Mouse (Mus musculus) heart, embryonic 16.5 days (tissue): ENCODE measurements at regions not wholly inside any gene's neighbourhood (a gene's known extent, or its start where the extent isn't known, plus 50 kb on each side); places are given as distances from the start of the nearest gene placed in this dataset.
"Not testable (repeated sequence)": the region's sequence is repeated elsewhere in the genome, so short reads cannot be mapped to it uniquely, and the experiment has no call there.

Experiments
- ATAC-seq: fragments of 200-750 bp; cut with Nextera tagmentation; replicated peaks from 2 replicates; pipeline ENCODE4 v1.8.0; 2017; ENCODE audit warnings: moderate number of reproducible peaks; ENCODE audit not compliant: insufficient read depth, low FRiP score; ENCODE audit errors: extremely low read depth
- H3K27ac ChIP-seq: fragments of 300-500 bp; sonication (generic); 2 replicates; pipeline ENCODE4 v1.5.1; 2014; ENCODE audit warnings: mild to moderate bottlenecking, low read length, control low read depth, moderate library complexity
- H3K27me3 ChIP-seq: fragments of 300-500 bp; sonication (generic); 2 replicates; pipeline ENCODE4 v1.6.1; 2014; ENCODE audit warnings: low read length, mixed read lengths; ENCODE audit not compliant: control insufficient read depth, insufficient read depth
- H3K36me3 ChIP-seq: fragments of 300-500 bp; sonication (generic); 2 replicates; pipeline ENCODE4 v1.6.1; 2014; ENCODE audit not compliant: control insufficient read depth, insufficient read depth
- H3K4me1 ChIP-seq: fragments of 300-500 bp; sonication (generic); 2 replicates; pipeline ENCODE4 v1.6.1; 2014; ENCODE audit warnings: low read length, mixed read lengths; ENCODE audit not compliant: control insufficient read depth, insufficient read depth
- H3K4me2 ChIP-seq: fragments of 300-500 bp; sonication (generic); 2 replicates; pipeline ENCODE4 v1.6.1; 2014; ENCODE audit warnings: low read depth, mild to moderate bottlenecking, control low read depth, low read length
- H3K4me3 ChIP-seq: fragments of 300-500 bp; sonication (generic); 2 replicates; pipeline ENCODE4 v1.5.1; 2014; ENCODE audit warnings: mild to moderate bottlenecking, control low read depth, low read length
- H3K9ac ChIP-seq: fragments of 300-500 bp; sonication (generic); 2 replicates; pipeline ENCODE4 v1.6.1; 2014; ENCODE audit warnings: low read length, control low read depth
- H3K9me3 ChIP-seq: fragments of 300-500 bp; sonication (generic); replicated peaks from 2 replicates; pipeline ENCODE4 v1.6.1; 2016; ENCODE audit warnings: low read length; ENCODE audit not compliant: control insufficient read depth
- WGBS: fragments of 180-500 bp; shearing (Covaris S2); extraction: QIAGEN DNeasy Blood & Tissue Kit; methylation state at CpG from one replicate; pipeline ENCODE4 v1.1.7; 2014; 5-methylcytosine and 5-hydroxymethylcytosine counted together

- no peak overlapping the region; the same call in 1 of the 2 replicates for H3K27ac ChIP-seq
- H3K4me1 ChIP-seq = no peaks in the 10 kb centered on the region
- H3K36me3 ChIP-seq = no peaks in the 10 kb centered on the region
- no peaks in the 10 kb centered on the region for H3K9me3 ChIP-seq
- H3K4me3 ChIP-seq = no peak overlapping the region
- no peak overlapping the region for H3K9ac ChIP-seq
- no peak overlapping the region for H3K4me2 ChIP-seq
- H3K27me3 ChIP-seq = no peaks in the 10 kb centered on the region
- 34% methylated on average over 2 of the region's 2 CpGs for whole genome bisulfite sequencing
- 0 out of 2 replicates have a peak, but pooled peaks have one; percentile 18 for ATAC-seq
Measured at GRCm38 (mm10) chr16:51048650-51049049, 457.7 kb upstream of the Ccdc54 start.

DNA sequence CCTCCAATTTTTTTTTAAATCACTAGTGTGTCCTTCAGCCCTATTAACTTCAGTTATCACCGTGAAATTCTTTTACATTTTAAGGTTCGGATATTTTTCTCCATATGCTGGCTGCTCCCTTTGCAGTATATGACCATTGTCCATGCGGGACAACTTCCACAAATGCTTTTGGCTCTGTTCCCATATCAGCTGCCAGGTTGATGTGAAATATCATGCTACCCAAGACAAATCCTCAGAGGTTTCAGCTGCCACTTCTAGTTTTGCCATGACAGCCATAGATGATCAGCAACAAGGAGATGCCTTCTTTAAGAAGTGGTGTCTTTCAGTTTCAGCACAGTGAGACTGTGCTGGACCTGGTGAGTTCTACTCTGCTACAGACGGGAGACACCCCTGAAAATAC is 457.2 kb upstream of the Ccdc54 start:
- Histone ChIP-seq H3K9me3 (no peaks in the 10 kb centered on the region), H3K4me2 (no peak overlapping the region), H3K27ac (peak overlapping the region; percentile 48; the same call in 1 of the 2 replicates), H3K36me3 (no peaks in the 10 kb centered on the region), H3K9ac (no peak overlapping the region), H3K4me3 (no peak overlapping the region), H3K27me3 (no peaks in the 10 kb centered on the region), H3K4me1 (no peaks in the 10 kb centered on the region)
- ATAC-seq = no peak
- 67% methylated on average over 4 of the region's 4 CpGs for WGBS

GRCm38 (mm10) chr16:51041311-51041710 is 450.4 kb upstream of the Ccdc54 start:
- Histone ChIP-seq H3K4me2 (no peak overlapping the region), H3K4me3 (no peak overlapping the region), H3K9ac (no peak overlapping the region), H3K27ac (no peak overlapping the region), H3K36me3 (no peaks in the 10 kb centered on the region), H3K27me3 (no peaks in the 10 kb centered on the region), H3K9me3 (no peaks in the 10 kb centered on the region), H3K4me1 (no peaks in the 10 kb centered on the region)
- WGBS = 82% methylated on average over 4 of the region's 4 CpGs
- no peak for ATAC-seq

DNA sequence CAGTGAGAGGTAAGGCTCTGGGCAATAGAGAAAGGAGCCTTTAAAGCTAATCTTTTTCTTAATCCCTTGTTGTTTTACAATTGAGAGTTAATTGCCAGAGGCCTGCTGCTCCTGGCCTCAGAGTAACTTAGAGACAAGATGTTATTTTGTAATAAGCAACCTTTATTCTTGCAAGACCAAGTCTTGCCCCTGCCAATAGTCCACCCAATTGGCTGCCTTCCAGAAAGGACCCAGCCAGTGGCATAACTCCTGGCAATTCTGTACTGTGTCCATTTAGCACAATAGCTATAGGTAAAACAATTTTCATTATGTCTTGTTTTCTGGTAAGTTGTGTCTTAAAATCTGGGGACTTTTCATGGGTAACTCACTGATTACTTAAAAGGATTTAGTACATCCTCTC is 411.9 kb upstream of the Ccdc54 start:
- H3K4me3 ChIP-seq = no peak overlapping the region
- H3K27ac ChIP-seq = no peak overlapping the region
- no peak for ATAC-seq
- H3K27me3 ChIP-seq = no peaks in the 10 kb centered on the region
- no peak overlapping the region for H3K9ac ChIP-seq
- no peaks in the 10 kb centered on the region for H3K9me3 ChIP-seq
- H3K4me1 ChIP-seq = no peaks in the 10 kb centered on the region
- no peaks in the 10 kb centered on the region for H3K36me3 ChIP-seq
- no peak overlapping the region for H3K4me2 ChIP-seq

- no peaks in the 10 kb centered on the region for H3K4me1 ChIP-seq
- H3K9ac ChIP-seq = no peak overlapping the region
- H3K4me3 ChIP-seq = no peak overlapping the region
- 85% methylated on average over 2 of the region's 2 CpGs for WGBS
- no peaks in the 10 kb centered on the region for H3K9me3 ChIP-seq
- no peaks in the 10 kb centered on the region for H3K36me3 ChIP-seq
- H3K4me2 ChIP-seq = no peak overlapping the region
- no peaks in the 10 kb centered on the region for H3K27me3 ChIP-seq
- H3K27ac ChIP-seq = no peak overlapping the region
- ATAC-seq = no peak
Measured at GRCm38 (mm10) chr16:50964395-50964794, 373.4 kb upstream of the Ccdc54 start.

GRCm38 (mm10) chr16:50944091-50944490 is 353.1 kb upstream of the Ccdc54 start:
- WGBS = 80% methylated on average over 4 of the region's 4 CpGs
- H3K27me3 ChIP-seq = no peaks in the 10 kb centered on the region
- no peaks in the 10 kb centered on the region for H3K9me3 ChIP-seq
- H3K4me1 ChIP-seq = no peaks in the 10 kb centered on the region
- H3K4me2 ChIP-seq = no peak overlapping the region
- H3K4me3 ChIP-seq = no peak overlapping the region
- no peak overlapping the region for H3K27ac ChIP-seq
- H3K9ac ChIP-seq = no peak overlapping the region
- H3K36me3 ChIP-seq = no peaks in the 10 kb centered on the region
- ATAC-seq = no peak

DNA sequence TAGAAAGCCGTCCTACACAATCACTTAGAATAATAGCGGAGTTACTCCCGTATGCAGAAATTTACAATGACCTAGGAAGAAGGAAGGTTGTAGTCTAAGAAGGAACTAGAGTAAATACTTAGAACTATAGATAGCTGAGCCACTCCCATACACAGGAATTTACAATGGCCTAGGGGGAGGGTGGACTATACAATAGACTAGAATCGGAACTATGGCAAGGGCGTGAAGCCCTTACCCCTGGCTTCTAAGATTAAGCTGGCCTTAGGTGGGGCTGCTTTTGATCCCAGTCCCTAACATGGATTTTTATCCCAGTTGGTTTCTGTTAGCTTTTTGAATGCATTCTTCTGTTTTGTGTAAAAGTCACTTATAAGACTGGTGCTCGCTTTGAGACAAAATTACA is 352.6 kb upstream of the Ccdc54 start:
- H3K4me2 ChIP-seq, H3K4me1 ChIP-seq, H3K27me3 ChIP-seq, ATAC-seq, H3K4me3 ChIP-seq, H3K9me3 ChIP-seq, H3K27ac ChIP-seq, H3K36me3 ChIP-seq, H3K9ac ChIP-seq: not testable (repeated sequence)
- 93% methylated on average over 6 of the region's 6 CpGs for WGBS

DNA sequence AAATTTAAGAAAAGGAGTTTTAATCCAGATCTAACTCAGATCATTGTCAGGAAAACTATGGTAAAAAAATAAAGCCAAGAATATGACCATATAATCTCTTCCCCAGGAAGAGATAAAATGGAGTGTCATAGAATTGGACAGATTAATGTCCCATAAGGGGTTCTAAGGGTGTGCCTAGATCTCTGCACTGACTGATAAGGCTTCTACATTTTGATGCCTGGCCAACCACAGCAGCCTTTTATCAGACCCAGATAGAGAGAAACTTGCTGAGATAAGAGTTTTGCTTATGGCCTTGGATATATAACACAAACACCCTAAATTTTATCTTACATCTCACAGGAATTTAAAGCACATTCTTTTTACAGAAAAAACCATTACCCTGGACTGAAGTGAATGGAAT is 351.3 kb upstream of the Ccdc54 start:
- H3K27me3 ChIP-seq = no peaks in the 10 kb centered on the region
- H3K4me1 ChIP-seq = no peaks in the 10 kb centered on the region
- H3K4me3 ChIP-seq = no peak overlapping the region
- H3K27ac ChIP-seq = no peak overlapping the region
- H3K9ac ChIP-seq = no peak overlapping the region
- H3K36me3 ChIP-seq = no peaks in the 10 kb centered on the region
- no peak for ATAC-seq
- no peak overlapping the region for H3K4me2 ChIP-seq
- H3K9me3 ChIP-seq = no peaks in the 10 kb centered on the region

DNA sequence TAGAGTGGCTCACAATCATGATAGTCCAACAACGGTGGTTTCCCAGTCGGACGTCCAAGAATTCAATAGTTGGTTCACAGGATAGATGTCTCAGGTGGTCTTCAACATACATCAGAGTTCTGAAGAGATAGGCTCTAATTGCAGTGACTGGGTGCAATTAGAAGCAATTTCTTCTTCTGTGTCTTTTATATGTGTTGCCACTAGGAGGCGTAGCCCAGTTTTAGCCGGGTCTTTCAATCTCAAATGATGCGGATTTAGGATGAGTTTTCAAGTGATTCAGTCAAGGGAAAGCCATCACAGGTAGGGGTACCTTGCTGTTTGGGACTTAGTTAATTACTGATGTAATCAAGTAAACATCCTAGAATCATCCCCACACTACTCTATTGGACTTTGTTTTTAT is 348.4 kb upstream of the Ccdc54 start:
- no peaks in the 10 kb centered on the region for H3K9me3 ChIP-seq
- WGBS = 29% methylated on average over 6 of the region's 6 CpGs
- H3K4me2 ChIP-seq = no peak overlapping the region
- no peak overlapping the region for H3K27ac ChIP-seq
- no peak overlapping the region for H3K9ac ChIP-seq
- no peak overlapping the region for H3K4me3 ChIP-seq
- H3K27me3 ChIP-seq = no peaks in the 10 kb centered on the region
- no peak for ATAC-seq
- no peaks in the 10 kb centered on the region for H3K4me1 ChIP-seq
- no peaks in the 10 kb centered on the region for H3K36me3 ChIP-seq

- no peak overlapping the region for H3K27ac ChIP-seq
- no peak overlapping the region for H3K4me3 ChIP-seq
- no peak overlapping the region for H3K9ac ChIP-seq
- WGBS = 38% methylated on average over 2 of the region's 2 CpGs
- no peaks in the 10 kb centered on the region for H3K9me3 ChIP-seq
- H3K27me3 ChIP-seq = no peaks in the 10 kb centered on the region
- H3K4me1 ChIP-seq = no peaks in the 10 kb centered on the region
- no peak overlapping the region for H3K4me2 ChIP-seq
- ATAC-seq = no peak
- no peaks in the 10 kb centered on the region for H3K36me3 ChIP-seq
Measured at GRCm38 (mm10) chr16:50907732-50908131, 316.8 kb upstream of the Ccdc54 start.
